Mouse (Mus musculus) embryonic fibroblast, embryonic 13.5 days (primary cell): ENCODE results near the gene Syne2.

Experiments
- CTCF ChIP-seq: IDR thresholded peaks from 2 replicates; pipeline ENCODE4 v1.5.1; 2011; ENCODE audit warnings: mild to moderate bottlenecking, control low read depth, low read length, moderate library complexity, borderline replicate concordance; ENCODE audit not compliant: insufficient read depth
- POLR2A ChIP-seq: IDR thresholded peaks from 2 replicates; pipeline ENCODE4 v1.6.1; 2011; ENCODE audit warnings: low read depth, mild to moderate bottlenecking, control low read depth, low read length, moderate library complexity

DNA sequence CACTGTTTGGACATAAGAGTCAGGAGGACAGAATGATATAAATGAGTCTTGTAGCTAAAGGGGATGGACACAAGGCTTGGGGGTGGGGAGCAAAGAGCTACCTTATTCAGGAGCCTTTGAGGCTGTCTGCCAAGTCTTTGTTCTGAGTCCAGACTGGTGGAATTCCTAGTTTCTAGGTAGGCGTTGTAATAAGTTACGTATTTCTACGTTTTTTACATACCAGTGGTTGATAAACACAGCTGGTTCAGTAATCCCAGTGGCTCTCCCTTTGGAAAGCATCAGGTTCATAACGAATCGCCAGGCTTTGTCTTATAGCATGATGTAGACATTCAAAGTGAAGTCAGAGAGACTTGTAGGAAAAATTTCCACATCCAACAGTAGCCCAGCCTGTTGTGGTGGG, 161.1 kb downstream of the Syne2 start:
- no peak for TF ChIP-seq POLR2A
- no peak for TF ChIP-seq CTCF
